Mouse (Mus musculus): ENCODE results near the gene Kmt2d.

The Kmt2d gene

GRCm38 (mm10) chr15:98854214-98854613 lies 16.8 kb downstream of the Kmt2d start:
- no peak for DNase-seq (ENCODE audit: low spot score)

GRCm38 (mm10) chr15:98853161-98853937 lies 17.7 kb downstream of the Kmt2d start:
- no peak for DNase-seq (ENCODE audit: low spot score)

- DNase-seq (ENCODE audit: low spot score): no peak
Measured at GRCm38 (mm10) chr15:98852733-98853132, 18.3 kb downstream of the Kmt2d start.

- DNase-seq (ENCODE audit: low spot score): no peak
Measured at GRCm38 (mm10) chr15:98852071-98852470, 18.9 kb downstream of the Kmt2d start.

GRCm38 (mm10) chr15:98851229-98851818 lies 19.7 kb downstream of the Kmt2d start:
- DNase-seq (ENCODE audit: low spot score): no peak

GRCm38 (mm10) chr15:98850668-98851067 lies 20.3 kb downstream of the Kmt2d start:
- DNase-seq (ENCODE audit: low spot score): no peak

- DNase-seq (ENCODE audit: low spot score): no peak
Measured at GRCm38 (mm10) chr15:98849956-98850600, 20.9 kb downstream of the Kmt2d start.

- no peak for DNase-seq (ENCODE audit: low spot score)
Measured at GRCm38 (mm10) chr15:98849165-98849564, 21.8 kb downstream of the Kmt2d start.

GRCm38 (mm10) chr15:98846140-98846539 lies 24.9 kb downstream of the Kmt2d start:
- DNase-seq (ENCODE audit: low spot score): no peak

- DNase-seq (ENCODE audit: low spot score): no peak
Measured at GRCm38 (mm10) chr15:98845149-98845548, 25.9 kb downstream of the Kmt2d start.

GRCm38 (mm10) chr15:98843595-98844223 lies 27.3 kb downstream of the Kmt2d start:
- DNase-seq (ENCODE audit: low spot score): no peak

GRCm38 (mm10) chr15:98839671-98840585 lies 31.1 kb downstream of the Kmt2d start:
- DNase-seq (ENCODE audit: low spot score): no peak

GRCm38 (mm10) chr15:98839161-98839560 lies 31.8 kb downstream of the Kmt2d start:
- no peak for DNase-seq (ENCODE audit: low spot score)

GRCm38 (mm10) chr15:98837743-98838103 lies 33.3 kb downstream of the Kmt2d start:
- no peak for DNase-seq (ENCODE audit: low spot score)

GRCm38 (mm10) chr15:98837006-98837742 lies 33.8 kb downstream of the Kmt2d start:
- no peak for DNase-seq (ENCODE audit: low spot score)

- DNase-seq (ENCODE audit: low spot score): no peak
Measured at GRCm38 (mm10) chr15:98835291-98835690, 35.7 kb downstream of the Kmt2d start.

GRCm38 (mm10) chr15:98834059-98834458 lies 36.9 kb downstream of the Kmt2d start:
- no peak for DNase-seq (ENCODE audit: low spot score)

- DNase-seq (ENCODE audit: low spot score): no peak
Measured at GRCm38 (mm10) chr15:98833281-98833680, 37.7 kb downstream of the Kmt2d start.

- no peak for DNase-seq (ENCODE audit: low spot score)
Measured at GRCm38 (mm10) chr15:98832161-98833058, 38.6 kb downstream of the Kmt2d start.

GRCm38 (mm10) chr15:98831684-98832035 lies 39.3 kb downstream of the Kmt2d start:
- no peak for DNase-seq (ENCODE audit: low spot score)

All from ovary, adult 18-20 months (tissue).